Mouse (Mus musculus): ENCODE data around the gene 2410131K14Rik.
A peak's percentile ranks its signal among the peaks of the same experiment; 100 is the strongest.

2410131K14Rik gene

GRCm38 (mm10) chr5:118244606-118245443, at the start of gene 2410131K14Rik, which contains the start of gene Rnft2:
2410131K14Rik (plus strand) TSS chr5:118245227.
Rnft2 (minus strand) TSS chr5:118245116.
- peak; percentile 100 for DNase-seq

- no peak for DNase-seq
Measured at GRCm38 (mm10) chr5:118197421-118197820, 47.6 kb upstream of the 2410131K14Rik start.

- DNase-seq = no peak
Measured at GRCm38 (mm10) chr5:118199670-118200069, 45.4 kb upstream of the 2410131K14Rik start.

DNA sequence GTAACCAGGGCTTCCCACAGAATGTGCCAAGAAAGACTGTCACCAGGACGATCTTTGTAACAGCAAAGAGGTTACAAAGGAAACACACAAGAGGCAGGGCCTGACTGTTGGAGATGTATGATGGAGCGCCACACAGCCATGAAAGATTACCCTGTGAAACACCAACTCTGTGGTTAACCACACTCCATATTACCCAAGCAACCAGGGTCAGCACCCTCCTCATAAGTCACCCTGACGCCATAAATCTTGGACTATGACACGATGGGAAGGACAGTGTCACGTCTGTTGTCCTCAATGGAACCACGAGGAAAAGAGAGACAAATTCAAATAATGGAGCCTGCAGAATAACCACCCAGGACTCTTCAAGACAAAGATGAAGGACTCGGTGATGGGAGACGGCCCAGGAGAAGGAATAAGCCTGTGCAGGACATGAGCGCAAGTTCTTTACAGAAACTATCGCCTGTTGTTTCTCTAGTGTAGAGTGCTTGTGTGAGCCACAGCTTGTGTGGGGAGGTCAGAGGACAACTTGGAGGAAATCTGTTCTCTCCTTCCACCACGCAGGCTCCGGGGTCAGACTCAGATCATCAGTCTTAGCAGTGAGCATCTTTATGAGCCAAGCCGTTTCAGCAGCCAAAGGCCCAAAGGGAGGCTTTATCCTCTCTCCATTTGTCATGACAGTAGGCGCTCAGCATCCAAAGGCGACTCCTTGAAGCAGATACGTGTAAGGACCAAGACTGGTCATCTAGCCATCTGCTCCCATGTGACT, 40.2 kb upstream of the 2410131K14Rik start:
- DNase-seq = no peak

DNA sequence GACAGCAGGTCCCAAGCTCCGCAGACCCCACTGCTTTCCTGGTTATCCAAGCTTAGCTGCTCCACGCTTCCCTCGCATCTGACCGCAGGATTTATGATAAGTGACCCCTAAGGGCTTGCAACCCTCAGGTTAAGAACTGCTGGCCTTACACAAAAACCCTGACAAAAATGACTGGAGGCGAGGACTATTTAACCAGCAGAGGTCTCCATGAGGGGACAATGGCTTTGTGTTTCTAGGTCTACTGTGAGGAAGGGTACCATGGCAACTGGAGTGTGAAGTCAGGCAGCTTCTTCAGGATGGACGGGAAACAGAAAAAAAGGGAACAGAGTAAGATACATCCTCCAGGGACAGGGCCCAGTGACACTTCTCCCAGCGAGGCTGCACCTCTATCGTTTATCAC, 39.2 kb upstream of the 2410131K14Rik start:
- DNase-seq = no peak

DNA sequence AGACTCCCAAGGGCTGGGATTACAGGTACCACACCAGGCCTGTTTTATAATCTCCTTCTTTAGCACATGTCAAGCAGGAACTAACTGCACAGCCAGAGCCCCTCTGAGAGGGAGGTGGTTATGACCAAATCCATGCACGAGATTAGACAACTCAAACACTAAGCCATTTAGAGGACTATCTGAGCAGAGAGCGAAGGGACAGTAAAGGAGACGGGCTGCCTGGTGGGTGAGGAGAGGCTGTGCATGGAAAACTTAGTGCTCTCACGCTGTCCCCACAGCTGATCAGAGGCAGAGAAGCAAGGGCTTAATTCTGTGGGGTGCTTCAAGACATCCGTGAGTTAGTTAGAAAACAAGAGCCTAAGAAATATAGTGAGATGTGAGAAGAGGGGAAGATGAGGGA, 31.0 kb upstream of the 2410131K14Rik start:
- DNase-seq = no peak

DNA sequence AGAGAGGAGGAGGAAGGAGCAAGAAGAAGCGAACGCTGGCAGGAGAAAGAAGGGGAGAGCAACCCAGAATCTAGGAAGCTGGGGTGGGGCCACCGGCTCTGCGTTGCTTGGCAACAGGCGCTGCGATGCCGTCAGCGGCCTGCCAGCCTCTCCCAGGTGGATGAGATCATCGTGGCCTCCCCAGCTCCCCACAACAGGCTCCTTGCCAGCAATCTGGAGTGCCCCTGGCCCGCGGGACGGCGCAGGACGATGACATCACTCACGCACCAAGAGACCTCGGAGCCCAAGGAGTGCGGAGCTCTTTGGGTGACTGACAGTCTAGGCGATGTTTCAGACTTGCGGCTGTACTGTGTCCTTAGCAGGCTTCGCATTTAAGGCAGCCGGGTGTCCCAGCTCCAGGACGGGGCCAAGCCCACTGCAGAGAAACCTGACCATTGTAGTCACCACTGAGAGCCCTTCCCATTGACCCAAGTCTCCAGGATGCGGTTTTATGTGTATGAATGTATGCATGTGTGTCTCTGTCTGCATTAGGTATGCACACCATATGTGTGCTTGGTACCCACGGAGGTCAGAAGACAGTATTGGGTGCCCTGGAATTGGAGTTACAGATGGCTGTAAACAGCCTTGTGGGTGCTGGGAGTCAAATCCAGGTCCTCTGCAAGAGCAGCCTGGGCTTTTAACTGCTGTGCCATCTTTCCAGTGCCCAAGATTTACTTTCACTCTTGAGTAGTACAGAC, 30.4 kb upstream of the 2410131K14Rik start:
- peak; percentile 80 for DNase-seq

DNA sequence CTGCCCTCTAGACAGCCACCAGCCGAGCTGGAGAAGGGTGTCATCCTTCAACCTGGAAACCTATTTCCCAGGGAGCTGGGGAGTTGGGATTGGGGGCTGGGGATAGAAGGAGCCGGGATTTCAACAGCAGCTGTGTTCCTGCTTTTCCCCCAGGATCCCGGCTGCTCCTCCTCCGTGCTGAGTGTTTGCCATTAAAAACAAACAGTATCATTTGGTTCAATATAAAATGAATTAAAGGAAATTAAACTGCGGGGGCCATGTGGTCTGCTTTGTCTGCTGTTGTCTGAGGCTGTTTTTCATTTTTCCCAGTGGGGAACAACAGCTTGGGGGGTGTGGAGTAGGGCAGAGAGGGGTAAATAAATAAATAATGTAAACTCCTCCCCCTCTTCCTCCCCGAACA, 27.6 kb upstream of the 2410131K14Rik start:
- no peak for DNase-seq

DNA sequence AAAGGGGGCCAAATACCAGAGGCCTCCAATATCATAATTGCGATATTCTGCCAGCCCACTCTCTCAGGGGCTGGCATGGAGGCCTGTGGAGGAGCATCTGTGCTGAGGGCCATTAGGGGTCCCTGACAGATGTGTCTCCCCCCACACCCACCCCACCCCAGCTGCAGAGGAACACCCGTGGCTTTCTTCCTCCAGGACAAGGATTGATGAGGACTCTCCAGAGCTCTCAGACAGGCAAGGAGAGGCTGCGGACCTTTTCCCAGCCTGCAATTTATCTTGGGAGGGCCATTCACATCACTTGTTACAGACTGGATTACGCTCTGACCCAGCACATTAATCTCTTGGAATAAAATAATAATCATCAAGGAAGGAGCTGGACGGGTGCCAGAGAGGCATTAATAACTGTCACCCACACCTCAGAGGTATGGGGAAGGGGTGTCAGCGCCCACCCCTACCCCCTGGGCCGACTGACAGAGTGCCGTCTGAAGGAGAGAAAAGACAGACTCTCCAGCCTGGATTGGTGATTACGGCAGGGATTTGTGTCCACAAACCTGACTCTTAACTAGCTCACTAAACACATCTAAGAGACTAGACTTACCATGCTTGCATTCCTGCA, 21.8 kb upstream of the 2410131K14Rik start:
- no peak for DNase-seq

DNA sequence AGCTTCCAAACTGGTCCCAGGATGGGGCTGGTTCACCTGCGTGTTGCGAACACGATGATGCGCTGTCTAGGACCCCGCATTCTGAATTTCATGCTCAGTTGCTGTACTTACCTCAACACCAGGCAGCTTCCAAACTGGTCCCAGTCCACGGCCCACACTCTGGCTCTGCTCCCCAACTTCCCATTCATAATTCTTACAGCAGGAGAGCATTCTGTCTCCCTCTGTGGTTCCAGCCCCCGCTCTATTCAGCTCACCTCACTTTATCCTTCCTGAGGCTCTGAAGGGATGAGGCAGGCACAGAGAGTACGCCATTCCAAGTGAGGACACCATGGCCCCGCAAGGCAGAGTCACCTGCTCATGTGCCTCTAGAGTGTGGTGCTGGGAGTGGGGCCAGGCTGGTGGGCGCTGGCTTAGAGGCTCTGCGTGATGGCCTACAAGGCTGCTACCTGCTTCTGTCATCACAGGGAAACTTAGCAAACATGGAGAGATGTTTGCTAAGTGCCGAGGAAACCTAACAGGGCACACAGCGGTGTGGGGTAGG, 14.9 kb upstream of the 2410131K14Rik start:
- DNase-seq = no peak

DNA sequence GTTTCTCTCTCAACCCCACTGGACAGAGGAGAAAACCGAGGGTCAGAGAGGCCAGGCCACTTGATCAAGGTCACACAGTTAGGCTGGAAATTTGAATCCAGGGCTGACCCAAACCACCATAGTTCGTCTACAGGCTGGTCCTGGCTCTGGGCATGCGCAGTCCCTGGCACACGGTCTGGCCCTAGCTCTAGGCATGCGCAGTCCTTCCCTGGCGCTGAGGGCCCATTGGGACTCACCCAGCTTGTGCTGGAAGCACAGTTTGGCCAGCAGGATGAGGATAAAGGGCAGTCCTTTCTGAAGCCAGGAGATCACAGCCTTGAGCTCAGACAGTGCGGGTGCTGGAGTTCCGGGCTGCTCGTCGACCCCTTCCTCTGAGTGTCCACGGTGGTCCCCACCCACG, 8.1 kb upstream of the 2410131K14Rik start:
- no peak for DNase-seq

DNA sequence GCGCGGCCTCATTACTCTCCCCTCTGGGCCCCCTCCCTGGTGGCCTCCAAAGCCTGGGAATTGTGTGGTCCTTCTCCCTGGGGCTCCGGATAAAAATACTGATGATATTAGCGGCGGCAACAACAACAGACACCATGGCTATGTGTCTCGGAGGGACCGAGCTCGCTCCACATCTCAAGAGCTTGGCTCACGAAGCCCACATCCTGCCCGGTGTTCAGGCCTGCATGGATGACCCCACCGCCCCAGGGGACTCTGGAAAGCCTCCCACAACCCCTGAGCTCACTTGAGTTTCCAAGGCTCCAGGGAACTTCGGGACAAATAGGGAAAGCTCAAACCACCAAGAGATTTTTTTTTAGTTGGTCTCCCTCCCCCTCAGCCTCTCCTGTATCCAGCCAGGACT, 5.4 kb upstream of the 2410131K14Rik start:
- DNase-seq = no peak

- no peak for DNase-seq
Measured at GRCm38 (mm10) chr5:118245606-118246308, 730 bp downstream of the 2410131K14Rik start.

- DNase-seq = no peak
Measured at GRCm38 (mm10) chr5:118247378-118247777, 2.4 kb downstream of the 2410131K14Rik start.

DNA sequence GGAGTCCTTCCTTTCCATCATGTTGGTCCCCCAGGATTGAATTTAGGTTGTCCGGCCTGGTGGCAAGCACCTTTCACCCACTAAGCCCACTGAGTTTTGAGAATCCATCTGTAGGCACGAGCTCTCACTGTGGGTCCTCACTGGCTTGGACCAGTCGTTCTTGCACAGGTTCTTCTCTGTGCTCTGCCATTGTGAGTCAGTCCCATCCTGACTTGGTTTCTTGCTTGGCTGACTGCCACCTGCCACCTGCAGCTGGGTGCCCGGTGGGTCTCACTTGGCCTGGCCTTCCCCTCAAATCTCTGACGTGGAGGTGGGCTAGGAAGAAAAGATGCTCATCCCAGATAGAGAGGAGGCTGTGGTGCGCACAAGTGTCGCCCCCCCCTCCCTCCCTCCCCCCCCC, 6.0 kb downstream of the 2410131K14Rik start:
- DNase-seq = no peak

GRCm38 (mm10) chr5:118253551-118253950, 8.5 kb downstream of the 2410131K14Rik start:
- no peak for DNase-seq

DNA sequence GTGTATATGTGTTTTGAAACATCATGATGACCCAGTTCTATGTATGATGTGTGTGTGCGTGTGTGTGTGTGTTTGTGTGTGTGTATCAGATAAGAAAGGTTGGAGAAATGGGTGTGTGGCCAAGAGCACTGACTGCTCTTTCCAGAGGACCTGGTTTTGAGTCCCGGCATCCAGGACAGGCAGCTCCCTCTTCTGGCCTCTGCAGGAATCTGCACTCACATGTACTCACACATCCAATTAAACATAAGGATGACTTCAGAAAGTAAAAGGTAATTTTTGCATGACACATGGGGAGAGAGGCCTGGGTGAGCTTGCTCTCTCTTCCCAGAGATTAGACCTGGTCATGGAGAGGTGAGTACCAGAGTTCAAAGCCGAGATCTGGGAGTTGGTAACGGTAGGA, 12.0 kb downstream of the 2410131K14Rik start:
- no peak for DNase-seq

DNA sequence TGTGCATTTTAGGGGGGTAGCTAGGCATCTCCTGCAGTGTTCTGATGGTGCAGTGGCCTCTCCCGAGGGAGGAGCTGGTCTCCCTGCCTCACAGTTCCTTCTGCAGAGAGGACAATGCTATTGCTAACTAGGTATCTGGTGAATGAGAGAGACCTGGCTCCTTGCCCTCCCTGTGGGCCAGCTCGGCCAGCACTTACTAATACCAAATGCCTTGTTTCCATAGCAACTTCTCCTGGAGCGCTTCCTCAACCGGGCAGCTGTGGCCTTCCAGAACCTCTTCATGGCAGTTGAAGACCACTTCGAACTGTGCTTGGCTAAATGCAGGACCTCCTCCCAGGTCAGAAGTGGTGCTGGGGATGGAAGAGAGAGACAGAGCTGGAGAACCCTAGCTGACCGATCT, 14.1 kb downstream of the 2410131K14Rik start:
- peak; percentile 49 for DNase-seq

DNA sequence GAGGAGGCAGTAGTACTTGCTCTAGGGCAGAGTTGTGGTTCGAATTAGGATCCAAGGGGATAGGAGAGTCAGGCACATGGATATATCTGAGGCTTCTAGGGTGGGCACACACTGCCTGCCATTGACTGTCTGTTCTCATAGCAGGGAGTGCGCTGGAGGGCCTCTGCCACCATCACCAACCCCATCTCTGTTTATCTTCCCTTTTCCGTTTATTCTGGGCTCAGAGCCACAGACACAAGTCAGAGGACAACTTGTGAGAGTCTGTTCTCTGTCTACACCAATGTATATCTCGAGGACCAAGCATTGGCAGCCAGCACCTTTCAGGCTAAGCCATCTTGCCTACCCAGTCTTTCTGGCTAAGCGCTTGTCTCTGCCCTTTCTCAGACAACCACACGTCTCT, 14.6 kb downstream of the 2410131K14Rik start:
- peak; percentile 66 for DNase-seq

DNA sequence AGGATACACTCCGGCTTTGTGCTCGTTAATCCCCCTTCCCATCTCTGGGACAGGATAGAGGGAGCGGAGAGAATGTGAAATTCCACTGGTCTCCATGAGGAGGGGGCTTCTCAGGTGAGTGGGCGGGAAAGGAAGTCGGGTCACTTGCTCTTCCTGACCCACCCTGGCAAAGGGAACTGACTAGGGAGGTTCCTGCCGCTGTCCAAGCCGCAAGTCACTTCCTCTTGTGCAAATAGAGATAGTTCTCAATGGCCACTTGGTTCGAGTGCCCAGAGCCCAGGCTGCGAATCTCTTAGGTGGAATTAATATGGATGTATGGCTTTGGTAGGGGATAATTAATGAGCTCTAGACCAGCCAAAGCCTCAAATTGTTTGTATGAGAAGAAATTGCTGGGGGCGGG, 15.0 kb downstream of the 2410131K14Rik start:
- DNase-seq = peak; percentile 34

GRCm38 (mm10) chr5:118260642-118261041, 15.6 kb downstream of the 2410131K14Rik start:
- DNase-seq = no peak

DNA sequence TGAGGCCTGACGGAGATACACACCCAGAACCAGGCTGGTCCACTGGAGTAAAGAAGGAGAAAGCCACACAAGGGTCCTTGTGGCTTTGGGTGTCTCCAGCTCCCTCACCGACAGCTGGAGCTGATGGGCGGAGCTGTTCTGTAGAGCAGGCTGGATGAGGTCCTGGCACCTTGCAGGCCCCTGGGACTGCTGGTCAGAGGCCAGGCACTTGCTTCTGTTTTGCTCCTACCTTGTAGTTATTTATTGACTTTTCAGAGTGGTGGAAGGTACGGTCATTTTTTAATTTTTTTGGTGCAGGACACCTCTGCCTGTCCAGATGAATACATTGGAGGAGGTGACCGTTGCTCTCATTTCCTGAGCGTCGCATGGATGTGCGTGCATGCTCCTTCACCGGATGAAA, 16.2 kb downstream of the 2410131K14Rik start:
- no peak for DNase-seq
